In the genomic region with DNA sequence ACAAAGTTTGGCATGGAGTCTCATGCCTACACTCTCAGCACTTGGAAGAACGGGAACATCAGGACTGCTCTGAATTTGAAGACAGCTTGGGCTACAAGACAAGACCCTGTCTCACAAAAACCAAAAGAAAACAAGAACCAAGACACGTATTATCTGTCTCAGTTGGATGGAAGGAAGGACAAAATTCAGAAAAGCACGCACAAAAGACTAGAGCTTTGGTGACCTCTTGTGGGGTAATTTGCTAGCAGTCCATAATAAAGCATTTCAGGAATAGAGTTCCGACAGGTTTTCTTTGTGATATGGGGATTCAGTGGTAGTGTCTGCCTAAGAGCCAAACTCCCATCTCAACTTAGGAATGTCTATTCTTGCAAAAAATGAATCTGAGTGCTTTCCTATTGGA, we compare ENCODE assay signal across 9 mouse cellular contexts. TPM values are rescaled to one million over a fixed set of nuclear protein-coding genes. Genes with fewer than 3 reads are reported as not detected.
DNase-seq lines count a peak whose midpoint lies in the region; ATAC-seq and TF ChIP-seq lines count a peak whose summit lies in the region.
"Had no signal": no experiment of that assay in that cellular context is flagged by ENCODE, and none has a peak within 500 bp of the region (broad histone marks: within the 10 kb centered on the region; RNA-seq: fewer than 3 reads in every experiment).

No protein-coding gene starts in this region.

- no peaks in the 10 kb centered on the region for H3K36me3 ChIP-seq in forebrain, embryonic 16.5 days (ENCODE audit: control insufficient read depth, insufficient read depth)
- no peaks in the 10 kb centered on the region for H3K36me3 ChIP-seq in forebrain, embryonic 10.5 days (replicated peaks)
- no peaks in the 10 kb centered on the region for H3K36me3 ChIP-seq in liver, adult 2 months (ENCODE audit: control insufficient read depth, insufficient read depth, low read length)
- H3K36me3 ChIP-seq: limb, embryonic 12.5 days had no signal

- no peaks in the 10 kb centered on the region for H3K79me2 ChIP-seq in liver, adult 2 months (ENCODE audit: control insufficient read depth, insufficient read depth, low read length)

- no peak for TF ChIP-seq POLR2A in liver, adult 2 months (IDR thresholded peaks at IDR 0.05; ENCODE audit: extremely low read depth, insufficient read depth, low read length)

- H3K4me1 ChIP-seq in forebrain, embryonic 16.5 days (replicated peaks; ENCODE audit: control insufficient read depth, insufficient read depth, low read length): 0 out of 2 replicates have a peak, but pooled peaks cover 2% of the 10 kb centered on the region
- no peaks in the 10 kb centered on the region for H3K4me1 ChIP-seq in forebrain, embryonic 10.5 days
- no peaks in the 10 kb centered on the region for H3K4me1 ChIP-seq in liver, adult 2 months (ENCODE audit: control insufficient read depth, insufficient read depth, low read length)
- H3K4me1 ChIP-seq: limb, embryonic 12.5 days had no signal

- no peaks in the 10 kb centered on the region for H3K27me3 ChIP-seq in forebrain, embryonic 16.5 days (replicated peaks; ENCODE audit: control insufficient read depth, insufficient read depth, low read length)
- no peaks in the 10 kb centered on the region for H3K27me3 ChIP-seq in forebrain, embryonic 10.5 days (ENCODE audit: poor library complexity, severe bottlenecking)
- no peaks in the 10 kb centered on the region for H3K27me3 ChIP-seq in liver, adult 2 months (ENCODE audit: control insufficient read depth, insufficient read depth, low read length)
- H3K27me3 ChIP-seq: limb, embryonic 12.5 days had no signal

- no peak overlapping the region for H3K4me3 ChIP-seq in forebrain, embryonic 16.5 days (replicated peaks; ENCODE audit: low read length)
- H3K4me3 ChIP-seq in forebrain, embryonic 10.5 days: no peak overlapping the region
- H3K4me3 ChIP-seq in liver, adult 2 months (ENCODE audit: insufficient read depth, low read depth, low read length): no peak overlapping the region
- H3K4me3 ChIP-seq: limb, embryonic 12.5 days had no signal

- no peaks in the 10 kb centered on the region for H3K9me3 ChIP-seq in forebrain, embryonic 16.5 days (ENCODE audit: control insufficient read depth, low read length)
- no peaks in the 10 kb centered on the region for H3K9me3 ChIP-seq in forebrain, embryonic 10.5 days
- H3K9me3 ChIP-seq: limb, embryonic 12.5 days had no signal

- DNase-seq in forebrain, embryonic 10.5 days (ENCODE audit: extremely low spot score, low spot score): no peak
- DNase-seq in liver, adult 2 months (ENCODE audit: extremely low read depth, low read depth, low spot score): peak; percentile 36
- no peak for DNase-seq in liver
- DNase-seq in embryo, embryonic 10.5 days (ENCODE audit: low spot score): peak; percentile 68
- DNase-seq in mesoderm, embryonic 11.5 days (ENCODE audit: low read depth, low spot score): peak; percentile 12
- no peak for DNase-seq in gastrocnemius, adult 8-10 months (ENCODE audit: low spot score in 2 of 2)
- no peak for DNase-seq in urinary bladder, adult 18-20 months (ENCODE audit: low spot score in 2 of 2)

- H3K27ac ChIP-seq in forebrain, embryonic 16.5 days (ENCODE audit: low read length): no peak overlapping the region
- no peak overlapping the region for H3K27ac ChIP-seq in forebrain, embryonic 10.5 days
- H3K27ac ChIP-seq in liver, adult 2 months (replicated peaks; ENCODE audit: insufficient read depth, low read depth, low read length): no peak overlapping the region
- H3K27ac ChIP-seq: limb, embryonic 12.5 days had no signal

- peak; percentile 66 for ATAC-seq in forebrain, embryonic 16.5 days

- TF ChIP-seq CTCF in liver, adult 2 months (IDR thresholded peaks at IDR 0.05; ENCODE audit: low read depth, low read length): peak; percentile 32

- whole genome bisulfite sequencing in forebrain, embryonic 16.5 days: 31% methylated on average over 4 of the region's 4 CpGs
- 60% methylated on average over 4 of the region's 4 CpGs for WGBS in forebrain, embryonic 10.5 days
- WGBS in liver, adult 2 months: 40% methylated on average over 4 of the region's 4 CpGs

- no peak overlapping the region for H3K9ac ChIP-seq in forebrain, embryonic 16.5 days (replicated peaks; ENCODE audit: low read depth, low read length)
- no peak overlapping the region for H3K9ac ChIP-seq in liver, adult 2 months (ENCODE audit: low read depth, low read length)
- H3K9ac ChIP-seq: limb, embryonic 12.5 days had no signal

- no peak overlapping the region for H3K4me2 ChIP-seq in forebrain, embryonic 16.5 days (ENCODE audit: low read length)
- H3K4me2 ChIP-seq: limb, embryonic 12.5 days had no signal

RNA-seq across cellular contexts. Expression of a gene that starts 24.5 kb away (rescaled TPM):
- polyA plus RNA-seq in forebrain, embryonic 16.5 days (2015; fragmentation: Nextera tagmentation; extraction: Ambion mirVana): 62.4 and 79.6 TPM in 2 replicates
- 16.8 and 17.9 TPM in 2 replicates for polyA plus RNA-seq in forebrain, embryonic 10.5 days (2016; fragmentation: Nextera tagmentation; extraction: Ambion mirVana)
- 1.1 and 1.2 TPM in 2 replicates for total RNA-seq in liver, adult 2 months (2014; rRNA removed)
- polyA plus RNA-seq in liver, adult 2 months (2012; rRNA removed): 0.22 and 0.24 TPM in 2 replicates
- under 1 TPM; 0.39 to 0.94 (median 0.54) TPM for total RNA-seq in gastrocnemius, adult 8-10 months (2022)

Comparison
In these comparisons a context has a peak if more than half of its experiments do, and no peak if none do; other contexts are left out.
1. DNase-seq: peak in liver, adult 2 months (single experiment), embryo, embryonic 10.5 days (single experiment) and mesoderm, embryonic 11.5 days (single experiment); none in forebrain, embryonic 10.5 days (single experiment), liver (single experiment), gastrocnemius, adult 8-10 months (0 of 2) and urinary bladder, adult 18-20 months (0 of 2).
2. RNA of a gene that starts 24.5 kb away (polyA plus RNA-seq): 62.4 to 79.6 TPM in forebrain, embryonic 16.5 days and 16.8 to 17.9 TPM in forebrain, embryonic 10.5 days; 0.22 to 0.24 TPM in liver, adult 2 months; every median in the first group is over 10 times any median in the second.